Mouse (Mus musculus) limb, embryonic 12.5 days (tissue): ENCODE data around the gene Zfp64. TPM values are rescaled to one million over a fixed set of nuclear protein-coding genes. Genes with fewer than 3 reads are reported as not detected.
A peak's percentile ranks its signal among the peaks of the same experiment; 100 is the strongest.

Source experiments
- ATAC-seq: fragments of 200-750 bp; cut with Nextera tagmentation; 2 replicates; pipeline ENCODE4 v1.8.0; 2017; ENCODE audit warnings: low read depth, moderate TSS enrichment; ENCODE audit not compliant: insufficient number of reproducible peaks, insufficient read depth, low FRiP score, low TSS enrichment
- H3K27ac ChIP-seq: fragments of 300-500 bp; sonication (generic); 2 replicates; pipeline ENCODE4 v1.5.1; 2016; ENCODE audit warnings: mild to moderate bottlenecking, moderate library complexity
- H3K27me3 ChIP-seq: fragments of 300-500 bp; sonication (generic); 2 replicates; pipeline ENCODE4 v1.6.1; 2016; ENCODE audit warnings: mild to moderate bottlenecking, moderate library complexity
- H3K36me3 ChIP-seq: fragments of 300-500 bp; sonication (generic); 2 replicates; pipeline ENCODE4 v1.6.1; 2016; ENCODE audit warnings: mild to moderate bottlenecking, moderate library complexity
- H3K4me1 ChIP-seq: fragments of 300-500 bp; sonication (generic); replicated peaks from 2 replicates; pipeline ENCODE4 v1.6.1; 2016
- H3K4me2 ChIP-seq: fragments of 300-500 bp; sonication (generic); 2 replicates; pipeline ENCODE4 v1.6.1; 2016; ENCODE audit warnings: mild to moderate bottlenecking, moderate library complexity
- H3K4me3 ChIP-seq: fragments of 300-500 bp; sonication (generic); replicated peaks from 2 replicates; pipeline ENCODE4 v1.5.1; 2016; ENCODE audit warnings: mild to moderate bottlenecking
- H3K9ac ChIP-seq: fragments of 300-500 bp; sonication (generic); replicated peaks from 2 replicates; pipeline ENCODE4 v1.6.1; 2016; ENCODE audit warnings: mild to moderate bottlenecking, moderate library complexity
- H3K9me3 ChIP-seq: fragments of 300-500 bp; sonication (generic); 2 replicates; pipeline ENCODE4 v1.6.1; 2016; ENCODE audit warnings: mild to moderate bottlenecking, moderate library complexity
- WGBS: fragments of 180-500 bp; shearing (Covaris S2); methylation state at CpG from one replicate; pipeline ENCODE4 v1.1.7; 2016; 5-methylcytosine and 5-hydroxymethylcytosine counted together
- polyA plus RNA-seq: library from polyadenylated mRNA; unstranded; fragments of >200 nt; fragmentation: Nextera tagmentation; extraction: Ambion mirVana; gene quantifications from 2 replicates; pipeline ENCODE4 v1.2.1, GENCODE M21; 2016

Gene Zfp64
- polyA plus RNA-seq: 52.6 and 54.0 TPM in 2 replicates

DNA sequence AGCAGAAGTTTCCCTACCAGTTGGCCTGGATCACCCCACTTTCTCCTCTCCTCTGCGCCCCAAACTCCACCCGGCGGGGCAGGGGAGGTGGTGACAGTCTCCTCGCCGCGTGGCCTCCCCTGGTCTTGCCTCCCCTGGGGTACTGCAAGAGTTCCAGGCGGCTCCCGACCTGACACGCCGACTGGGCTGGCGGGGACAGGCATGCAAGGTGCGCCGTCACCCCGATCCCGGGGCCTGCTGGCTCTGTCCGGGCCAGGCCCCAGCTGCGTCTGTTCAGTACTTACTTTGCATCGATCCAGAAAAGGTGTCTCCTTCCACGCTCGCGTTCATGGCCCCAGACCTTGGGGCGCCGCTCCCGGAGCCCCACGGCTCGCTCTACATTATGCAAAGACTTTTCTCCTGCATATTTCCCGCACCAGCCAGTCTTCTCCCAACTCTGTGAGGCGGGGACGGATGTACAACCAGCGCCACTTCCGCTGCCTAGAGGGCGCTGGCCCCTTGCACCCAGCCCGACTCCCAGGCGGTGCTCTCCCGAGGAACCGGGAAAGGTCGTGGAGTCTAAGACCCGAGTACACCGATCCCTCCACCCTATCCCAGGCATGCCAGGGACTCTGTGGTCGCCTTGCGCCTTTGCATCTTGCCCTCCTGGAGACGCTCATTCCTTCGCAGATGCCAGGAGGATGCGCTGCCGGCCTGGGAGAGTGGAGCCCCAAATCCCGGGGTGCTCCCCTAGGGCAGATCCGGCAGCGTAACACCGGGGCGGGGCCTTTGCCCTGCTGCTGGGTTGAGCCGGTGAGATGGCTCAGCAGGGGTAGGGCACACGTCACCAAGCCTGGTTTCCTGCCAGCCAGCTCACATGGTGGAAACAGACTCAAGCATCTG is at the start of gene Zfp64:
Gene Zfp64 (minus strand): TSS at position 753 of the 882 bp plus-strand sequence.
- H3K27ac ChIP-seq: peak within 1 kb of the TSS; percentile 90
- peaks cover 26% of the 10 kb centered on the region for H3K36me3 ChIP-seq
- peaks cover 18% of the 10 kb centered on the region for H3K4me1 ChIP-seq
- ATAC-seq: peak; percentile 91
- H3K27me3 ChIP-seq: no peaks in the 10 kb centered on the region
- peak within 1 kb of the TSS; percentile 92 for H3K4me2 ChIP-seq
- peak within 1 kb of the TSS; percentile 84 for H3K4me3 ChIP-seq
- WGBS: under 1% methylated on average over 52 of the region's 52 CpGs
- peak within 1 kb of the TSS; percentile 94 for H3K9ac ChIP-seq
- no peaks in the 10 kb centered on the region for H3K9me3 ChIP-seq

GRCm38 (mm10) chr2:168992642-168993420 is 37.4 kb upstream of the Zfp64 start:
- Histone ChIP-seq H3K27me3 (no peaks in the 10 kb centered on the region), H3K36me3 (no peaks in the 10 kb centered on the region), H3K4me2 (no peak overlapping the region), H3K9me3 (0 out of 2 replicates have a peak, but pooled peaks cover 5% of the 10 kb centered on the region), H3K9ac (no peak overlapping the region), H3K27ac (no peak overlapping the region), H3K4me1 (no peaks in the 10 kb centered on the region), H3K4me3 (no peak overlapping the region)
- 76% methylated on average over 22 of the region's 22 CpGs for WGBS
- ATAC-seq: no peak

GRCm38 (mm10) chr2:168990957-168991356 is 35.6 kb upstream of the Zfp64 start:
- H3K27me3 ChIP-seq: no peaks in the 10 kb centered on the region
- H3K9ac ChIP-seq: no peak overlapping the region
- no peak overlapping the region for H3K27ac ChIP-seq
- no peaks in the 10 kb centered on the region for H3K36me3 ChIP-seq
- no peak for ATAC-seq
- H3K4me3 ChIP-seq: no peak overlapping the region
- H3K9me3 ChIP-seq: 0 out of 2 replicates have a peak, but pooled peaks cover 5% of the 10 kb centered on the region
- WGBS: 83% methylated on average over 4 of the region's 4 CpGs
- H3K4me2 ChIP-seq: no peak overlapping the region
- H3K4me1 ChIP-seq: no peaks in the 10 kb centered on the region

DNA sequence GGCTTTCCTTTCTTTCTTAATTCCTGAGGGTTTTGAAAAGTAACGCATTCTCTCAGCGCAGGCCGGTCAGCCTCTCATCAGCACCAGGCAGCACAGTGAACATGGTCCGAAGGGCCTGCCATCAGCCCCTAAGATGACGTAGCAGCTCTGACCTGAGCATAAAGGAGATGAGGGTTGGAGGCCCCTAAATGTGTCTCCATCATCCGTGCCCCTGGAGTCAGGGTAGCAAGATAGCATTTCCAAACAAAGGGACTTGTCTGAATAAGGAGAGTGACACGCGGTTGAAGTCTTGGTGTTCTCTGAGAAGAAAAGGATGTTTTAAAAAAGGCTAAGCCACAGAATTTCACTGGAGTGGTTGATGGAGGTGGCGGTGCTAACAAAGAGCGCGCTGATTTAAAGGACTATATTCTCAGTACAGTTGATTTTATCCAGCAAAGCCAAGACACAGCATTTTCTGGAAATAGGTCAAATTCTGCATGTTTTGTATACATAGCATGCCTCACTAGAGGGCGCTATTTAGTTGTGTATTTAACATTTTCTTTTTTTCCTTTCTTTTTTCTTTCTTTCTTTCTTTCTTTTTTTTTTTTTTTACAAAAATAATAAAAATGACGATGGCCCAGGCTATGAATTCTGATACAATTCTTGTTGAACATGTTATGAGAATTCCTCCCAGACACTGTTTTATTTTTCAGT is 34.8 kb upstream of the Zfp64 start:
- Histone ChIP-seq H3K9ac (no peak overlapping the region), H3K27ac (no peak overlapping the region), H3K27me3 (no peaks in the 10 kb centered on the region), H3K4me1 (no peaks in the 10 kb centered on the region), H3K4me3 (no peak overlapping the region), H3K9me3 (0 out of 2 replicates have a peak, but pooled peaks cover 5% of the 10 kb centered on the region), H3K4me2 (no peak overlapping the region), H3K36me3 (no peaks in the 10 kb centered on the region)
- no peak for ATAC-seq
- 60% methylated on average over 13 of the region's 13 CpGs for WGBS

DNA sequence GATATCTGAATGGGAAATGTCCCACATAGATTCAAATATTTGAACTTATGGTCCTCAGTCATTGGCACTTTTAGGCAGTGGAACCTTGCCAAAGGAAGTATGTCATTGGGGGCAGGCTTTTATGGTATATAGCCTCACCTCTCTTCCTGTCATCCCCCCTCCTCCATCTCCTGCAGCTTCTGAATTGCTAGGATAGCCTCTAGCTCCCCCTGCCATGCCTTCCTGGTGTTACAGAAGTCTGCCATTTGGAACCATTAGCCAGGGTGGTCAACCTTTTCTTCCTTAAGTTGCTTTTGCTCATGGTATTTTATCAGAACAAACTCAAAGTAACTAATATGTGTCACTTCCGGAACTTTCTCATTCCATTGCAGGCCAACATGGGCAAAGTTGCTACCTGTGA is 32.7 kb upstream of the Zfp64 start:
- H3K9me3 ChIP-seq: no peaks in the 10 kb centered on the region
- WGBS: 88% methylated on average over 1 of the region's 1 CpGs
- no peaks in the 10 kb centered on the region for H3K27me3 ChIP-seq
- H3K27ac ChIP-seq: no peak overlapping the region
- H3K4me2 ChIP-seq: no peak overlapping the region
- no peak overlapping the region for H3K9ac ChIP-seq
- no peaks in the 10 kb centered on the region for H3K4me1 ChIP-seq
- H3K36me3 ChIP-seq: no peaks in the 10 kb centered on the region
- ATAC-seq: no peak
- H3K4me3 ChIP-seq: no peak overlapping the region

- Histone ChIP-seq H3K9me3 (no peaks in the 10 kb centered on the region), H3K4me2 (no peak overlapping the region), H3K36me3 (no peaks in the 10 kb centered on the region), H3K27me3 (no peaks in the 10 kb centered on the region), H3K9ac (no peak overlapping the region), H3K4me1 (no peaks in the 10 kb centered on the region), H3K4me3 (no peak overlapping the region), H3K27ac (no peak overlapping the region)
- WGBS: 81% methylated on average over 13 of the region's 13 CpGs
- ATAC-seq: no peak
Observed at GRCm38 (mm10) chr2:168987421-168987820, 32.0 kb upstream of the Zfp64 start.

DNA sequence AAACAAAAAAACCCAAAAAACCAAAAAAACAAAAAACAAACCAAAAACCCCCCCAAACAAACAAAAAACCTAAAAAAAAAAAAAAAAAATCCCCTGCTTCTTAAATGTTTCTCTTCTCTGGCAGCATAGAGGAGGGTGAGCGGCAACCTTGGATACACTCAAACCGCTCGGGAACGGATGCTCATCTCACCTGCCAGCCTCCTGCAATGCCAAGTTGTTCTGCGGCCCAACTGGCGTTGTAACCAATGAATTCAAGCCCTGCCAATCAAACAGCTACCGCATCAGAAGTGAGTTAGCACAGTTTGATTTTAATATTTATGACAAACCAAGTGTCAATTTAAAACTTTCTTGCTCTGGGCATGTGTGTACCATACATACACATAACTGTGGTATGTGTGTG is 26.6 kb upstream of the Zfp64 start:
- H3K4me3 ChIP-seq: no peak overlapping the region
- H3K9ac ChIP-seq: no peak overlapping the region
- H3K27ac ChIP-seq: no peak overlapping the region
- 0 out of 2 replicates have a peak, but pooled peaks cover 7% of the 10 kb centered on the region for H3K4me1 ChIP-seq
- no peaks in the 10 kb centered on the region for H3K9me3 ChIP-seq
- H3K27me3 ChIP-seq: no peaks in the 10 kb centered on the region
- H3K36me3 ChIP-seq: no peaks in the 10 kb centered on the region
- WGBS: 91% methylated on average over 7 of the region's 7 CpGs
- no peak for ATAC-seq
- H3K4me2 ChIP-seq: no peak overlapping the region

- Histone ChIP-seq H3K4me1 (0 out of 2 replicates have a peak, but pooled peaks cover 7% of the 10 kb centered on the region), H3K36me3 (no peaks in the 10 kb centered on the region), H3K9me3 (no peaks in the 10 kb centered on the region), H3K4me2 (no peak overlapping the region), H3K4me3 (no peak overlapping the region), H3K27me3 (no peaks in the 10 kb centered on the region), H3K27ac (no peak overlapping the region), H3K9ac (no peak overlapping the region)
- ATAC-seq: no peak
- 71% methylated on average over 12 of the region's 12 CpGs for WGBS
Observed at GRCm38 (mm10) chr2:168981448-168981847, 26.1 kb upstream of the Zfp64 start.

DNA sequence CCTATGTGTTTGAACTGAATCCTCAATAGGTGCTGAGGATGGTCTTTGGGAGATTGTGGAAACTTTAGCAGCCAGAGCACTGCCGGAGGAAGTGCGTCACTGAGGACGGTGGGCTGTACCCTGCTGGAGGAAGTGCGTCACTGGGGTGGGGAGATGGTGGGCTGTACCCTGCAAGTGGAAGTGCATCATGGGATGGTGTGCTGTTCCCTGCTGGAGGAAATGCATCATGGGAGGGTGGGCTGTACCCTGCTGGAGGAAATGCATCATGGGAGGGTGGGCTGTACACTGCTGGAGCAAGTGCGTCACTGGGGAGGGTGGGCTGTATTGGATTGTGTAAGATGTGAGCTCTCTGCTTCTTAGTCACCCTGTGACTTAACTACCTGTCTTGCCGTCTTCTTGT is 25.5 kb upstream of the Zfp64 start:
- Histone ChIP-seq H3K4me3 (no peak overlapping the region), H3K27me3 (no peaks in the 10 kb centered on the region), H3K4me1 (0 out of 2 replicates have a peak, but pooled peaks cover 7% of the 10 kb centered on the region), H3K4me2 (no peak overlapping the region), H3K27ac (no peak overlapping the region), H3K36me3 (no peaks in the 10 kb centered on the region), H3K9me3 (no peaks in the 10 kb centered on the region), H3K9ac (no peak overlapping the region)
- 59% methylated on average over 5 of the region's 6 CpGs for WGBS
- ATAC-seq: no peak; the same call in 1 of the 2 replicates

- no peaks in the 10 kb centered on the region for H3K36me3 ChIP-seq
- no peak overlapping the region for H3K4me2 ChIP-seq
- H3K9me3 ChIP-seq: no peaks in the 10 kb centered on the region
- no peaks in the 10 kb centered on the region for H3K27me3 ChIP-seq
- H3K4me3 ChIP-seq: no peak overlapping the region
- H3K9ac ChIP-seq: no peak overlapping the region
- ATAC-seq: no peak
- no peak overlapping the region for H3K27ac ChIP-seq
- 51% methylated on average over 11 of the region's 11 CpGs for WGBS
- H3K4me1 ChIP-seq: 0 out of 2 replicates have a peak, but pooled peaks cover 7% of the 10 kb centered on the region
Observed at GRCm38 (mm10) chr2:168979742-168980141, 24.4 kb upstream of the Zfp64 start.
